Mouse (Mus musculus) 3134 (cell line): ENCODE data around the gene Ctnna3.
A peak's percentile ranks its signal among the peaks of the same experiment; 100 is the strongest.

Experiments
- DNase-seq: peaks from one replicate; pipeline ENCODE4 v3.0.0-alpha.2; 2011; ENCODE audit warnings: low spot score; ENCODE audit not compliant: insufficient read length; ENCODE audit errors: extremely low read depth

The Ctnna3 gene

DNA sequence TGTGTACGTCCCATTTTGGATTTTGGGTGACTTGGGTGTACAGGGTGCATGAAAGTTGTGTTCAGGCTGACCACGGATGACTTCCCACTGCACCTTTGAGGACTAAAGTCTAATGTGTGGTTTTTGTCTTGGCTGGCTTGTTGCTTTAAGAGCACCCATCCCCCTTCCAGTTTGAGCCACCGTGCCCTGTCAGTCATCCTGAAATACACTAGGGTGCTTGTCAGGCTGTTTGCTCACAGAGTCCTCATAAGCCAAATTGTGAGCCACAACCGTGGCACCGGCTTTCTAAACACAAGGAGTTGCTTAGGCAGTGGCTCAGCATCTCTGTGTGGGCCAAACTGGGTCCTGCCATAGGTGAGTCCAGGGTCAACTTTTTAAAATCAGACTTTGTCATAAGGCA, 50.2 kb downstream of the Ctnna3 start:
- DNase-seq = no peak

DNA sequence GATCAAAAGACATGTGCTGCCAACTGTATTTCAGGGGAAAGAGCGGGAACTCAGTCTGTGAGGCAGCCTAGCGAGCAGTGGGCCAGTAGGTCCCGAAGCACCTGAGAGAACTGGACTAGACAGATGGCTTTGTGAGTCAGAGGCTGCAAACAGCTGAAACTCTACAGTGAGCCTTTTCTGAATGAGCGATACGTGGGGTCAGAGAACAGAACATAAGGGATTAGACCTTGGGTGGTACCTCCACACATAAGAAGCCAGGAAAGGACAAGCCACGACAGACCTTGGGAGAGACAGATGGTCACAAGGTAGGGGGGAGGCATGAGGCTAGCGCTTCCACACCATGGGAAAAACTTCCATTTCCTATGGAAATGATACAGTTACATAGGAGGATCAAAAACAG, 58.4 kb downstream of the Ctnna3 start:
- DNase-seq = no peak

DNA sequence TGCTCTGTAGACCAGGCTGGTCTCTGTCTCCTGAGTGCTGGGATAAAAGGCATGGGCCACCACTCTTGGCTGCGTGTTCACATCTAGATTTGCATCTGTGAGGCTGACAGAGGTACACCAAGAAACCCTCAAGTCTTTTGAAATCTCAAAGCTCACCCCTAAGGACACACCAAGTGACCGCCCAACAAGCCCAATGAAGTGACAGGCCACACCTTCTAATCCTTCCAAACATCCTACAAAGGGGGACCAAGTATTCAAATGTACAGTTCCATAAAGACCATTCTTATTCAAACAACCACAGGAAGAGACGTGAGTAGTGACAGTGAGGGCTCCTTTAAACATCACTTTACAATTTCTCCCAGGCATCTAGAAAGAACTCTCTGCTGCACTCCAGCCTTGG, 94.1 kb downstream of the Ctnna3 start:
- DNase-seq = no peak

DNA sequence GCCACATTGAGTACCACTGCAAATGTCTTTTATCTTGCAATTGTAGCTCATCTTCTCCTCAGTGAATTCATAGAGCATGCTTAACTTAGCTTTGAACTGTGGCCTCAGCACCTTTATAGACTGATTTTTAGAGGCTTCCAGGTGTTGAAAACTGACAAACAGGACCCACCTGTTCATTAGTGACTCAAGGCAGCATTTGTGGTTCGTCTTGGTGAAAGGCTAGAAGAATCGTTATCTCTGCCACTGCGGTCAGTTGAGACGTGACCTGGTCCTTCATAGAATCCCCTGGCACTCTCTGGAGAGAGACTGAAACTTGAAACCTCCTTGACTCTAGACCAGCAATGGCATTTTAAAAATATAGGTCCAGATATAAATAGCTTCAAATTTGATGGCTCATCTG, 96.1 kb downstream of the Ctnna3 start:
- no peak for DNase-seq

DNA sequence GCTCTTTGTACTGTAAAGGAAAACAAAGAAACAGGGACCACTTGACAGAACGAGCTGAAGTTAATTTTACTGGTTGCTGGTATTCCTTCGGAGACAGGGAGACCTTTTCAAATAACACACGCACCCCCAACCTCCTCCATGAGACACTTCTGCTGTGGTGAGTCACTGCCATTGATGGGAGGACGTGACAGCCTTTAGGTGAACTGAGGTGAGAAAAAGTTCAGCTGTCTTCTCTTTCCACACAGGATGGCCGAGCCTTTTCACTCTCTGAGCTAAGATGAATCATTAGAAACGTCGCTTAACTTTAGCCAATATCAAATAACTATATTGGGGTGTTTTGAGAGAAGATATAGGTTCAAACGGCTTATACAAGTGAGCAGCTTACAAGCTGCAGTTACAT, 102.5 kb downstream of the Ctnna3 start:
- DNase-seq = no peak

DNA sequence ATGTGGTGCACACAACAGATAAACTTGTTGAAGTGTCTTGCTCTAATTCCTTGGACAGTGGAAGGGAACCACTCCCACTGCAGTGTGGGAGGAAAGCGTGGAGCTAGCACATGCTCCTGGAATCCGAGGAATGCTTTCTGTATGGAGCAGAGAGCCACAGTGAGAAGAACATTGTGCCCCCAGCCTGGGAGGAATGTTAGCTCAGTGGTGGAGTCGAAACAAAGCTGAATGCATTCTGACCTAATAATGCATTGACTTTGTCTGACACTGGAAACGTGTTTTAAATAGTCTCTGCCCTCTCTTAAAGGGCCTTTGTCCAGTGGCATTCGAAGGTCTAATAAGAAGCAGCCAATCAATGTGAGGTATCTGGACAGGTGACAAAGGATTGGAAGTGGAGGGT, 111.9 kb downstream of the Ctnna3 start:
- peak; percentile 49 for DNase-seq

DNA sequence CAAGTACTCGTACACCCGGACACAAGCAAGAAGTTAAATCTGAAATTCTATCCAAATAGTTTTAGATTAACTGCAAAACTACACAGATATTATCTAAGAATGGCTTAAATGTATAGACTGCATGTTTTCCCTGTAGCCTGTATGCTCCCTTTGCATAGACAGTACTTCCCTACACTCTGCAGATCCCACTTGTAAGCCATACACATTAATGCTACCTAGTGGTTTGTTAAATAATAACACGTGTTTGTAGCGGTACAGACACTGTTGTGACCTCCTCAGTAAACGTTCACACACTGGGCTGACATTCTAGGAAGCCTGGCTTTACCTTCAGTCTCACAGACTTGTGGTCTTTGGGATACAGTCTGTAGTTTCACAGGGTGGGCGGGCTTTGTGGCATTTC, 112.6 kb downstream of the Ctnna3 start:
- DNase-seq = no peak

DNA sequence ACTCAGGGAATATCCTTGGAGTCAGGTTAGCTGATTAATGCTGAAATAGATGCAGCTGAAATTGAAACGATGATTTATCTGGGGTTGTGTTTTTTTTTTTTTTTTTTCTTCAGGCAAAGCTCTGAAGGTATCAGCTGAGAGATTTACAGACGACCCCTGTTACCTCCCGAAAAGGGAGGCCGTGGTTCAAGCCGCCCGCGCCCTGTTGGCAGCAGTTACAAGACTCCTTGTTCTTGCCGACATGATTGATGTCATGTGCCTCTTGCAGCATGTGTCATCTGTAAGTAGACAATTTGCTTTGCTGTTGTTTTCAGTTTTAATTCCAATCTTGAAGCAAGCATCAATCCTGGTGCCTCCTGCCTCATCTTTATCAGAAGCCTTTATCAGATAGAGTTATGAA, 136.8 kb downstream of the Ctnna3 start:
- DNase-seq = no peak

DNA sequence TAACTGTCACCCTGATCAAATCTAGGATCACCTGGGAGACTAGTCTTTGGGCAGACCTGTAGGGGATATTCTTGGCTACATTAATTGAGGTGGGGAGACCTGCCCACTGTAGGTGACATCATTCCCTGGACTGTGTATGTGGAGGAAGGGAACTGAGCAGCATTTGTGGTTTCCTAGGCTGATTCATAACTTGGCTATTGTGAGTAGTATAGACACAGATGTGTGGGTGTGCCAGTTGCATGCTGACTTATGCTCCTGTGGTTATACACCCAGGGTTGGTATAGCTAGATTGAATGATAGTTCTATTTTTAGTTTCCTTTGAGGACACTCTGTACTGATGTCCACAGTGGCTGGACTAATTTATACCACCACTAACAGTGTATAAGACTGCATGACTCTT, 141.7 kb downstream of the Ctnna3 start:
- peak; percentile 37 for DNase-seq

DNA sequence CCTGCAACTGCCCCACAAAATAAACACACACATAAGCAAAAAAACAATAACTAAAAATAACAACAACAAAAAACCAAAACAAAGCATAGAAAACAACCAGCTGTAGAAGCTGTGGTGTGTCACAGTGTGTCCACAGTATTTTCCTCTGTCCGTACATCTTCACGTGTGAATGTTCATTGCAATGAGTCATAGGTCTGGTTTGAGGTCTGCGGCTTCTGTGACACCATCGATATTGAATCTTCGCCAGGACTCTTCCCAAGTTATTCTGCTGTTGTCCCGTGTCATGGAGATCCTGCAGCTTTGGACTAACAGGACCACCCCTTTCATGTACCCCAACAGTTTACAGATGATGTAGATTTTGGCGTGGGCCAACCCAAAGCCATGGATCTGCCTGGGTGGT, 143.0 kb downstream of the Ctnna3 start:
- DNase-seq = peak; percentile 39

DNA sequence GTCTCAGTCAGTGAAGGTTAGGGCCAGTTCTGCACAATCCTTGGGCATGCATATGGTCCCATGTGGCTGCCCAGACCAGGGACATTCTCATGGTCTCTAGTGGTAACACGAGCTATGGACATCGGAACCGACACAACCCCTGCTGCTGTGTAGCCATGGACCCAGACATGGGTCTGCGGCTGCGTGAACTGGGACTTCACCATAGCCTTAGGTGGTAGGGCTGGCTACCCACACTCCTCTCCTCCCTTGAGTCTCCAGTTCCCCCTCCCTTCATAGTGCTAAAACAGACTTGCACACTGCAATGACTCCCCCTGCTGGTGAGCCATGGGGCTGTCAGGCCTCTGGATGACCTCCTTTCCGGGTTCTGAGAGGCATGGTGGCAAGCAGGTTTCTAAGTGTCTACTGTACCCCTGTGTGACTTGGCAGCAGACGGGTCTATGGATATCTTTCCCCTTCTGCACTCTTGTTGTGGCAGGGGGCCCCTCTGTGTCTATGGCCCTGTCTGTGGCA, 144.3 kb downstream of the Ctnna3 start:
- DNase-seq = peak; percentile 17

DNA sequence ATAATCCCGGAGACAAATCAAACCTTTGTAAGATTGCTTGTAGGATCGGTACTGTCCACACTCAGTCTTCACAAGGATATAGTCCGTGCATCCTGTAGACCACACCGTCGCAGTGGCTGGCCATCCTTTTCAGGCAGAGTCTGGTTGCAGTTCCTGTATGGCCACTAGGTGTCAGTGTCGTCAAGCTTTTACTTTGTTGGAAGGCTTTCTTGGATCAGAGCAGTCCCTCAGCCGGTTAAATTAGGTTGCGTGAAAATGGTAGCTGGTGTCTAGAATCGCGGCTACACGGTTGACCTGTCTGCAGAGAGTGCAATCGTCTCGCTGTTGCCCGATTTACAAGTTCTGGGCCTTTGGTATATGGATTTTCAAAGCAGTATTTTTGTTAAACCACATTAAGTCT, 152.7 kb downstream of the Ctnna3 start:
- peak; percentile 33 for DNase-seq

DNA sequence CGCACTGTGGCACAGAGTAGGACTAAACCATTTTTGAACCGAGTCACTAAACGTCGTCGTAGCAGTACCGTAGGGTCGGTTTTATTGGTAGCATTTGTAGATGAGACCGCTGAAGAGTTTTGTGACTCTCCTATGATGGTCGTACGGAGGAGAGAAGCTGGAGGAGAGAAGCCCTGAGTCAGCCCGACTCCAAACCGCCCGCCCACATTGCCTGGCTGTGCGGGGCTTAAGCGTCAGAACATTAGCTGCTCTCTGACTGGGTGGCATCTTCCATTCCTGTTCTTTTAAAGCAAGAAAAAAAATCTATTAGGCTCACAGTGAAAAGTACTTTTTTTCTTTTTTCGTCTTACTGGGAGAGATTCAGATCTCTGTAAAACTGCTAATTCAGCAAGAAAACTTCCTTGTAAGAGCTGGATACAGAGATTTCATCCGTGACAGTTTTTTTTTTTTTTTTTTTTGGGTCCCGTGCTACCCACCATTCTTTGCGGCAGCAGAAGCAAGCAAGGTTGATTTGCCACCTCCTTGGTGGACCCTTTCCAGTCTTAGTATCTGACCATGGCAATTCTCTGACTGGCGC, 154.0 kb downstream of the Ctnna3 start:
- DNase-seq = no peak

DNA sequence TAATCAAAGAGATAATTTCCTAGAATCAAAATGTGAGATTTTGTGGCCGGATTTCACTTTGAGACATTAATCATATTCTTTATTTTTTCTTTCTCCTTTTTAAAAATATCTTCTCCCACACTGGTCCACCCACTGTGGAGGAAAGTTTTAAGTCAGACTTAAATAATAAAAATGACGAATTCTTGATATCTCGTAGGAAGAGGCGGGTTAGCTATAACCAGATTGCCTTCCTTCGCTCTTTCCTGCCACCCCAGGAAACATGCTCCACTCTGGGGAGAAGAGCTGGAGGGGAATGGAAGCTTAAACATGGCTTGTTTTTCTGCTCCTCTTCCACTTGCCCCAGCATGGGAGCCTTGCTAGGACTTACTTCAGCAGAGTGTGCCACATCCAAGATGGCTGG, 169.5 kb downstream of the Ctnna3 start:
- DNase-seq = no peak

DNA sequence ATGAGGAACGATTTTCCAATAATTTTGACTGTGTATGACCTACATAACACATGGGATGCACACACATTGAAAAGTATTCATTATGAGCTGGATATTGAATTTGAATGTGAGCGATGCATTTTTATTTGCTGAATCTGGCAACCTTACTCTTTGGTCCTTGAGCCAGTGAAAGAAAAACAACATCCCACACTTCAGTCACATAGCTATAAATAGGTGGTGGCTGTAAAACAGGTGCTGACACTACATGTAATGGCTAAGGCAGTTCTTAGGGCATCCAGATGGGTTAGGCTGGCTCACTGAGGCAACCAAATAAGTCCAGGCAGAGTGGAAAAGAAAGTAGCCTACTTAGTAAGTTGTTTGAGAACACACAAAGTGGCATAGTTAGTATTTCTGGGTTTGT, 171.3 kb downstream of the Ctnna3 start:
- DNase-seq = no peak

DNA sequence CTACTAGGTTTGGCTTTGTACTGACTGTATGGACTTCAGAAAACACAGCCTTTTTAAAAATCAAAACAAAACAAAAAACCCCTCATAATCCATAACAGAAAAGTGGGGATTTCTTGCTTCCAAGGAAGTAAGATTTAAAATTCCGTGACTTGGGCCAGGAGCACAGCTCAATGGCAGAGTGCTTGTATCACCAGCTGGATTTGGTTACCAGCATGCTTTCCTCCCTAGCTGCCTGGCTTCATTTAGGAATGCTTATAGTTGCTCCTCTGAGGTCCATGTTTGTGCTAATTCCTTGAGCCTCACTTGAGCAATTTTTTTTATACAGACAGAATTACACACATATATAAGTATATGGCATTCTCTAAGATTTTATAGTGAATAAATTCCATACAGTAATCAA, 198.6 kb downstream of the Ctnna3 start:
- DNase-seq = no peak

DNA sequence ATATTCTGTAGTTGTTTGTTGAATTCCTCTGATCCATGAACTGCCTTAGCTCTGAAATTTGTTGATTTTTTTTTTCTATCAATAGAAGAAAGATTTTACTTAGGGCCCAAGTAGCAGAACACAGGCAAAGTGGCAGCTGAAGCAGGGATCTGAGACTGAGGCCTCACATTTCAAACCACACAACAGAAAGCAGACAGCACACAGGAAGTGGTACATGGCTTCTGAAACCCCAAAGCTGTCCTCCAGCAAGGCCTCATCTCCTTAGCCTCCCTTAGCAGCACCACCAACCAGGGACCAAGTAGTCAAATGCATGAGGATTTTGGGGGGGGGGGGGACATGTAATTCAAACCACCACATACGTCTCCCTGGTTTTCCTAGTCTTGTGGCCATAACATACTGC, 204.0 kb downstream of the Ctnna3 start:
- DNase-seq = no peak

DNA sequence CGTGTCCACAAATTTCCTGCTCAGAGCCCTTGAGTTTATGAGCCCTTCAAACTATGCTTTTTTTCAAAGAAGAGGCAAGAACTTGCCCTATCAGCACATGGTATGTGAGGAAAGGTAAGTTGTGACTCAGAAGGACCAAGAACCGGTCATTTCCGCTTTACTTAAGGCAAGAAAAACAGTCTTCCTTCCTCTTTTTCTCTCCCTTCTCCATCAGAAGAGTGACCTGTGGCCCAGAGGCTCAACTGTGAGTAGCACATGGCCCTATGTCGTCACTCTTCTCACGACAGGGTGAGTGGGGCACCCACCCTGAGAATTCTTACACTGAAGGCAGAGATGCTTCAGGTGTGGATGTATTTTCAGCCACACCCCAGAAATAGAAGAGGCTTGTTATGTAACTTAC, 208.1 kb downstream of the Ctnna3 start:
- DNase-seq = no peak

DNA sequence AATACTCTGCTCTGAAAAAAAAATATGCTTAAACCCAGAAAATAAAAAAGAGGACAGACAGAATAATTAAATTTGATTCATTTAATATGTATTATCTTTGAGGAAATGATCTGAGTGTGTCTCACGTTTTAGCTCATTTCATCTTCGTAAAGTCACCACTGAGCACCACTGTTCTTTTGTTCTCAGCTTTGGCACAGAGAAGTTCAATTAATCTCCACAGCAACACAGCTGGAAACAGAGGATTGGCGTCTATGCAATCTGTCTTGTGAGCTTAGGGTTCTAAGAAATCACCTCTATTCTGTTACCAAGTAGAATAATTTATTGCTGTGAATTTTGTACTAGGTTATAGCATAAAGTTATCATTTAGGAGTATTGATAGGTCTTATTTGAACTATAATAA, 217.4 kb downstream of the Ctnna3 start:
- no peak for DNase-seq

DNA sequence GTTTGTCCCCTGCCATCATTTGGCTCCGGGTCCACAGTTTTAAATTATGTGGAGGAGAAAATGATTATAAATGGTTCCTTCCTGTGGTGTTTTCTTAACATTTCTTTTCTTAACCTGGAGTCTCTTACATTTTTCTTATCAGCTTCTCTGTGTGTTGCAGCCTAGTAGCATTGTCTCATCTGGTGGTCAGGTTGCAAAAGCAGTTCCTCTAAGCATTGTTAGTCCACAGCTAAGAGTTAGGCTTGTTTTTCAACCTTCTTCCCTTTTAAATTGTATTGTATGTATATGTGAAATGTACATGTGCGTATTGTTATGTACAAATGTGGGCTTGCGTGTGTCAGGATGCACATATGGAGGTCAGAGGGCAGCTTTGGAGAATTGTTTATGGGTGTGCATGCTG, 220.4 kb downstream of the Ctnna3 start:
- DNase-seq = no peak

DNA sequence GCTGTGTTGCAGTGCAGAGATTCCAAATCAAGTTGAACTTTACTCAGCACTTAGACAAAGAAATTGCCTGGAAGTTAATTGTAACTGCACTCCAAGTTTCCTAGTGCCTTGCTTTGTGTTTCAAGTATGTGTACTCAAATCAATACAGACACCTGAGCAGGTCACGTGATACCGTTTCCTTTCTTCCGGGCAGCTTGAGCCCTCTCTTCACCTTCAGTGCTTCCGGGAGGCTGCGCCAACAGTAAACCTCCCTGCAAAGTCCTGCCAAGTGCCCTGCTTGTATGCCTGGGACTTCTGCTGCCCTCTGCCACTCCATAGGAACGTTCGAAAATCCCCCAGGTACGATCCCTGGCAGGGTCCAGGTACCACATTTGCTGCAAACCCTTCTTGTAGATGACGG, 223.0 kb downstream of the Ctnna3 start:
- DNase-seq = no peak

DNA sequence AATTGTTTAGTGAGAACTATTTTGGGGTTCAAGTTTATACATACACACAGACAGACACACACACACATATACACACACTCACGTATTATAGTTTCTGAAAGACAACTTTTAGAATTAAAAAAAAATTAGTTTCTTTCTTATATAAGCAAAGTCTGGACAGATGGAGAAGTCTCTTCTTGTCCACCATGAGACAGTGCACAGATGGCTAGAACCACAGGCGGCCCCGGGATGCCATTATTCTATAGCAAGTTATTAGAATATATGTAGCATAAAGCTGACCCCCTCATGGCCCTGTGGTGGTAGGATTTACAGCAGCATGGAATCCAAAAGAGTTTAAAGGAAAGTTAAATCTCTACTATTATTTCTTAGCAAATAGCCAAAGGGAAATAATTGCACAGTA, 223.7 kb downstream of the Ctnna3 start:
- DNase-seq = no peak

DNA sequence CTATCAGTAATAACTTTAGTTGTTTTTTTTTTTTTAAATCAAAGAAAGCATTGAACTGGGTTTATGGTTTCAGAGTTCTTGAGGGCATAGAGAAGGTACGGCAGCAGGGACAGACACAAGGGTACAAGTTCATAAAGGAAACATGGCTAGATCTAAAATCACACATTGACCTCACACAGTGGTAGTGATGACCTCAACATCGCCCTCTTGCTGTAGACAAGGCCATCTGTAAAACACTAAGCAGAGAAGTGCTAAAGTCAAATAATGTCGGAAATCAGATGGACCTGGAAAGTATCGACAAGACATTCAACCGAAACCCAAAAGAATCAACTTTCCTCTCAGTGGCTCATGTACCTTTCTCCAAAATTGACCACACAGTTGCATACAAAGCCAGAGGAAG, 224.7 kb downstream of the Ctnna3 start:
- DNase-seq = no peak
